Mouse (Mus musculus): ENCODE measurements at regions not wholly inside any gene's neighbourhood (a gene's known extent, or its start where the extent isn't known, plus 50 kb on each side); places are given as distances from the start of the nearest gene placed in this dataset.

DNA sequence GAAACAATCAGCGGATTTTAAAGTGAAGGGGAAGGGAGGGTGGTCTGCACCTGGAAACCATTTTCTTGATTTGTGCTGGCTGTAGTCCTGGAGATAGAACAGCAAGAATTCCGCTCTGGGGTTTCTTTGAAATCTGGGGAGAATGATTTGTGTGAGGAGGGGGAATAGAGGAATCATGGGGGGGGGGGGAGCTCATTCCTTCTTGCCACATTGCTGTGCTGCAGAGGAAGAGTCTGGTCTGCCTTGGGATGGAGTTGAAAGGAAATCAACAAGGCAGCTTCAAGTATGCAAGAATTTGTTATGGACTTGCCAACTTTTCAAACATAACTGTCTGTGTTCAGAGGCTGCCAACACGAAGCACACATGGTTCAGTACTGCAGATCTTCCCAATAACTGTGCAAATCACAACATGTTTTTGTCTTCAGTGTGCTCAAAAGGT, 249.4 kb downstream of the Prr30 start:
- TF ChIP-seq POLR2A (IDR thresholded peaks at IDR 0.05; ENCODE audit: low read depth, low read length): no peak
- no peak for TF ChIP-seq CTCF (conservative IDR thresholded peaks at IDR 0.05; ENCODE audit: insufficient read depth, insufficient read length, low read depth, low read length)
